Mouse (Mus musculus) embryonic facial prominence, embryonic 14.5 days (tissue): ENCODE measurements around the gene Prkag2. TPM values are rescaled to one million over a fixed set of nuclear protein-coding genes. Genes with fewer than 3 reads are reported as not detected.

Experiments
- ATAC-seq: fragments of 200-750 bp; cut with Nextera tagmentation; 2 replicates; pipeline ENCODE4 v1.8.0; 2017; ENCODE audit warnings: low read depth, moderate number of reproducible peaks, moderate TSS enrichment
- DNase-seq: peaks from one replicate; pipeline ENCODE4 v3.0.0-alpha.2; 2015; ENCODE audit warnings: low spot score
- H3K27ac ChIP-seq: fragments of 300-500 bp; sonication (generic); replicated peaks from 2 replicates; pipeline ENCODE4 v1.5.1; 2014; ENCODE audit warnings: low read depth, mild to moderate bottlenecking, low read length, moderate library complexity
- H3K27me3 ChIP-seq: fragments of 300-500 bp; sonication (generic); replicated peaks from 2 replicates; pipeline ENCODE4 v1.6.1; 2014; ENCODE audit warnings: low read length; ENCODE audit not compliant: control insufficient read depth, insufficient read depth
- H3K36me3 ChIP-seq: fragments of 300-500 bp; sonication (generic); 2 replicates; pipeline ENCODE4 v1.6.1; 2014; ENCODE audit warnings: low read length, mixed read lengths; ENCODE audit not compliant: control insufficient read depth, insufficient read depth
- H3K4me1 ChIP-seq: fragments of 300-500 bp; sonication (generic); 2 replicates; pipeline ENCODE4 v1.6.1; 2014; ENCODE audit warnings: antibody characterized with exemption, low read length; ENCODE audit not compliant: control insufficient read depth, insufficient read depth
- H3K4me2 ChIP-seq: fragments of 300-500 bp; sonication (generic); 2 replicates; pipeline ENCODE4 v1.6.1; 2014; ENCODE audit warnings: low read depth, mild to moderate bottlenecking, low read length, moderate library complexity, mixed read lengths
- H3K4me3 ChIP-seq: fragments of 300-500 bp; sonication (generic); 2 replicates; pipeline ENCODE4 v1.5.1; 2014; ENCODE audit warnings: low read depth, mild to moderate bottlenecking, low read length
- H3K9ac ChIP-seq: fragments of 300-500 bp; sonication (generic); 2 replicates; pipeline ENCODE4 v1.6.1; 2014; ENCODE audit warnings: low read depth, mild to moderate bottlenecking, low read length, moderate library complexity, mixed read lengths
- H3K9me3 ChIP-seq: fragments of 300-500 bp; sonication (generic); 2 replicates; pipeline ENCODE4 v1.6.1; 2016; ENCODE audit warnings: low read length; ENCODE audit not compliant: control insufficient read depth
- WGBS: fragments of 180-500 bp; shearing (Covaris S2); extraction: QIAGEN DNeasy Blood & Tissue Kit; methylation state at CpG from one replicate; pipeline ENCODE4 v1.1.7; 2014; 5-methylcytosine and 5-hydroxymethylcytosine counted together
- polyA plus RNA-seq: library from polyadenylated mRNA; unstranded; fragments of >200 nt; fragmentation: Nextera tagmentation; extraction: Ambion mirVana; gene quantifications from 2 replicates; pipeline ENCODE4 v1.2.1, GENCODE M21; 2014

Gene Prkag2
- polyA plus RNA-seq, 1 experiment from 2014 or later: 24.4 TPM

DNA sequence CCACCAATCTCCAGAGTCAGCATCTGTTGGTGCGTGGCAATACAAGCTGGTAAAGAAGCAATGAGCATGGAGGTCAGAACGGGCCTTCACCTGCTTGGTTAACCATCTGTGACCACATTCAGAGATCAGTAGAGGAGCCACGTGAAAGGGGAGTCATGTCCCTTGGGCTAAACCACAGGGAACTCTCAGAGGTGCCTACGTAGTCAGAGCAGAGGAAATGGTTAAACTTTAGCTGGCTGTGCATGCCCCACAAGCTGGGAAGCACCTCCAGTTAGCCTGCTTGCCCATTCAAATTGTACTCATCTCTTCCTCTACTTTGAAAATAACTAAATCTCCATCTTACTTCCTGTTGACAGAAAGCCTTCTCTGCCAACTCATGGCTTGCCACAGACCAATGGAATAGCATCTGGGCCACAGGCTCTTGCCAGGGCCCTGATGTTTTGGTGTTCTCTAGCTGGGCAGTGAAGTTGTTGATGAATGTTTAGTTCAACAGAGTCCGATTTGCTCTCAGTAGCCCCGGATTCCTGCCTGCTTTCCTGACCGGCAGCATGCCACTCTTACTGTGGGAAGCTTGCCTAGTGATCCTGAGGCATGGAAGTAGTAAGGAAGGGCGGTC lies 7.7 kb downstream of the Prkag2 start:
- DNase-seq: no peak
- no peak for ATAC-seq
- WGBS: 80% methylated on average over 8 of the region's 8 CpGs
- Histone ChIP-seq H3K36me3 (no peaks in the 10 kb centered on the region), H3K9ac (no peak overlapping the region), H3K4me2 (no peak overlapping the region), H3K27ac (no peak overlapping the region), H3K4me1 (peaks cover 7% of the 10 kb centered on the region; the same call in 1 of the 2 replicates), H3K27me3 (0 out of 2 replicates have a peak, but pooled peaks cover under 1% of the 10 kb centered on the region), H3K4me3 (no peak overlapping the region), H3K9me3 (no peaks in the 10 kb centered on the region)

DNA sequence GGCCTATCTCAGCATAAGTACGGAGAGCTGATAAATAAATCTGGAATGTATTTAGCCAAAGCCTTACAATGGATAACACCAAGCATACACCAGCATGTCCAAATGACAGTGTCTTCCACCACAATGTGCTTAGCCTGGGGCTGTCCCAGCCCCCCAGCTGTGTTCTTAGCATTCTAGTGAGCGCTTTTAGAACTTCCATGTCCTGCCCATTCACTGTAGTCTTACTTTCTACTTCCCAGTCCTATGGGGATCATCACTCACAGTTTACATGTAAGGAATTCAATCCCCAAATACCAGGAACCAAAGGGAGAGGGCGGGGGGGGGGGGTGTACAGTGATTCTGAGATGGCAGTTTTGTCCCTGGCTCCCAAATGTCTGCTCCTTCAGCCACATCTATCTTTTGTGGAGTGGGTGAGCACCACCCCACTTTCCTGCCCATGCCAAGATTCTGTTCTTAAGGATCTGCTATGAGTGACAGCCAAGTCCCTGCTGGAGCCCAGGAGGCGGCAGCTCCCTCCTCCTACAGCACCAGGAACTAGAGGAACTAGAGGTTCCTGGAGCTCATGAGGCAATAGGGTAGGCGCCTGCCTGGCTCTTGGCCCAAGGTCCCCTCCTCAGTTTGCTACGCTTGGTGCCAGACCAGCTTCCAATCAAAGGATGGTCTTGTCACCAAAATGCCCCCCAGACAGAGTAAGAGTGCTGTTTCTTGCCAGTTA lies 11.0 kb downstream of the Prkag2 start:
- no peak for ATAC-seq
- WGBS: 65% methylated on average over 6 of the region's 6 CpGs
- H3K9ac ChIP-seq: no peak overlapping the region
- H3K9me3 ChIP-seq: no peaks in the 10 kb centered on the region
- no peak overlapping the region for H3K27ac ChIP-seq
- no peak overlapping the region for H3K4me2 ChIP-seq
- H3K4me1 ChIP-seq: peaks cover 7% of the 10 kb centered on the region; the same call in 1 of the 2 replicates
- H3K4me3 ChIP-seq: no peak overlapping the region
- no peak for DNase-seq
- H3K36me3 ChIP-seq: no peaks in the 10 kb centered on the region
- no peaks in the 10 kb centered on the region for H3K27me3 ChIP-seq

DNA sequence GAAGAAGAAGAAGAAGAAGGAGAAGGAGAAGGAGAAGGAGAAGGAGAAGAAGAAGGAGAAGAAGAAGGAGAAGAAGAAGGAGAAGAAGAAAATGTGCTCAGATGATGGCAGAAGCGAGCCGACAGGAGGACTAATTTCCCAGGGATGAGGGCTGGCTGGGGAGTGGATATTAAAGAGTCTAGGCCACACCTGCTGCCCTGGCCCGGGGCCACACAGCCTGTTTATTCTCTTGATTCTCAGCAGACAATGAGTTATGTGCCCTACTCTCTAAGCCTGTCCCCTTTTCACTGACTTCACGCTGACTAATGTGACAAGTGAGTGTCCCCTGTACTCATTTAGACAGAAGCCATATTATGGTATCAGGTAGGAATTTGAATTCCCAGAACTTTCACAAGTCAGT lies 11.8 kb downstream of the Prkag2 start:
- Histone ChIP-seq H3K27me3 (no peaks in the 10 kb centered on the region), H3K4me3 (no peak overlapping the region), H3K36me3 (no peaks in the 10 kb centered on the region), H3K9ac (no peak overlapping the region), H3K27ac (no peak overlapping the region), H3K4me1 (peaks cover 7% of the 10 kb centered on the region; the same call in 1 of the 2 replicates), H3K9me3 (no peaks in the 10 kb centered on the region), H3K4me2 (no peak overlapping the region)
- DNase-seq: no peak
- no peak for ATAC-seq
- WGBS: 72% methylated on average over 4 of the region's 4 CpGs

DNA sequence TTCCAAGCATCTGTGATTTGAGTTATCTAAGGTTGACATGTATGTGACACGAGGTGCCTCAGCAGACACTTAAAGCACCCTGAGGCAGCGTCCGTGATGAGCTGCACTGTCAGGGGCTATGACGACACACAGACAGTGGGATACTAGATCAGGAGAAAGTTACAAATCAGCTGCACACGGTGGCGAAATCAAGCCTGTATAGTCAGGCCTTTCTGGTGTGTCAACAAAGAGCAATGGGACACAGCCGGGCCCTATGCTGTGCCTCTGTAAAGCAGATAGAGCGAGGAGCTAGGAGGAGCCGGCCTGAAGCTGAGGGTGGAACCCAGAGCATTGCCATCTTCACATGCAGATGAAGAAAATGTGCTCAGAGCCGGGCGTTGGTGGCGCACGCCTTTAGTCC lies 12.3 kb downstream of the Prkag2 start:
- Histone ChIP-seq H3K27me3 (no peaks in the 10 kb centered on the region), H3K9me3 (no peaks in the 10 kb centered on the region), H3K9ac (no peak overlapping the region), H3K36me3 (no peaks in the 10 kb centered on the region), H3K4me2 (no peak overlapping the region), H3K27ac (no peak overlapping the region), H3K4me1 (peaks cover 7% of the 10 kb centered on the region; the same call in 1 of the 2 replicates), H3K4me3 (no peak overlapping the region)
- ATAC-seq: no peak
- 77% methylated on average over 13 of the region's 13 CpGs for WGBS
- DNase-seq: no peak

DNA sequence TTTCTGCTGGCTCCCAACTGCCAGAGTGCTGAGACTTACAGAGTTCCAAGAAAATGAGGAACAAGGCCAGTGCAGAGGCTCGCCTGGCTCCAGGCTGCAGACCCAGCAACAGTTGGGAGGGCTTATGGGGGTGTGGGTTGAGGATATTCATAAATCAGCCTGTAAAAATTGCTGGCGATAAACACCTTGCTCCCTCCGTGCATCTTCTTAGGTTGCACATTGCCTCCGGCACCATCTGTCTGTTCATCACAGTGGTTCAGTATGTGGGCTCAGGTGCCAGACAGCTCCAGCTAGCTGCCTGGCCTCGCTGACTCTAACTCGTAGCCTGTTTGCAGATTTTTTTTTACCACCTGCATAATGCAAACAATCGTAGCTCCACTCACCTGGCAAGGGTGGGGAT lies 13.4 kb downstream of the Prkag2 start:
- Histone ChIP-seq H3K27ac (no peak overlapping the region), H3K4me2 (no peak overlapping the region), H3K4me3 (no peak overlapping the region), H3K9me3 (no peaks in the 10 kb centered on the region), H3K36me3 (no peaks in the 10 kb centered on the region), H3K27me3 (no peaks in the 10 kb centered on the region), H3K4me1 (peaks cover 7% of the 10 kb centered on the region; the same call in 1 of the 2 replicates), H3K9ac (no peak overlapping the region)
- DNase-seq (no peak), ATAC-seq (no peak)
- WGBS: 73% methylated on average over 7 of the region's 7 CpGs

DNA sequence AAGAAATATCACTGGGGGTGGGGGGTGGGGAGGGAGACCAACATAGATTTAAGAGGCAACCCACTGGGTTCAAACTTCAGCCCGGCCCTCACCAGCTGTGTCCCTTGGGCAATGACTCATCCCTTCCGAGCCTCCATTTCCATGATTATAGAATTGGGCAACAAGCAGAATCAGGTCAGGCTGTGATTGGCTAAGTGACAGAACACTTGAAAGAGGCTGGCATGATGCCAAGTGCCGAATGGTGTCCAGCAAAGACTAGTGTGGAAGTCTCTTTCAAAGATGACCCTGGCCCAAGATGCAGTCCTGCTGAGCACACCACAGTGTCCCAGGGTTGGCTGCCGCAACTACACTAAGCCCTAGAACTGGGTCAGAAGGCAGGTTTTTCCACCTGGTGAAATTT lies 14.2 kb downstream of the Prkag2 start:
- Histone ChIP-seq H3K4me3 (no peak overlapping the region), H3K9me3 (no peaks in the 10 kb centered on the region), H3K27me3 (no peaks in the 10 kb centered on the region), H3K27ac (no peak overlapping the region), H3K4me2 (no peak overlapping the region), H3K9ac (no peak overlapping the region), H3K36me3 (no peaks in the 10 kb centered on the region), H3K4me1 (peaks cover 7% of the 10 kb centered on the region; the same call in 1 of the 2 replicates)
- DNase-seq (peak; percentile 29), ATAC-seq (no peak)
- 56% methylated on average over 4 of the region's 4 CpGs for WGBS

DNA sequence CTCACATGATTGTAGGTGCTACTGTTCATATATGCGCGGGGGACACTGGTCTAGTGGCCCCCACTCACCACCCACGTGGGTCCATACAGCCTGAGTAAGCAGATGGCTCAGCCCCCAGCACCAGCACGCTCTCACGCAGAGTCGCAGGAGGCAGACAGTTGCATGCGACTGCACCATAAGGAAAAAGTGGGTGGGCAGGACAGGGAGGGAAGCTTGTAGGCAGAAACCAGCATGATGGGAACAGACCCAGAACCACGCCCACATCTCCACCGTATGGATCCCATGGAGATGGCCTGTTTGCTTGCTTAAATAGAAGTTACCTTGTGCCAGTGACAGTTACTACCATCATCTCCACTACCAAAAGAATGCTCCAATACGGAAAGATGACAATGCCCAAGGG lies 15.3 kb downstream of the Prkag2 start:
- no peak overlapping the region for H3K27ac ChIP-seq
- H3K9me3 ChIP-seq: no peaks in the 10 kb centered on the region
- DNase-seq (no peak), ATAC-seq (no peak)
- WGBS: 90% methylated on average over 9 of the region's 10 CpGs
- no peaks in the 10 kb centered on the region for H3K27me3 ChIP-seq
- no peak overlapping the region for H3K4me2 ChIP-seq
- H3K4me1 ChIP-seq: peaks cover 7% of the 10 kb centered on the region; the same call in 1 of the 2 replicates
- no peaks in the 10 kb centered on the region for H3K36me3 ChIP-seq
- no peak overlapping the region for H3K4me3 ChIP-seq
- no peak overlapping the region for H3K9ac ChIP-seq

DNA sequence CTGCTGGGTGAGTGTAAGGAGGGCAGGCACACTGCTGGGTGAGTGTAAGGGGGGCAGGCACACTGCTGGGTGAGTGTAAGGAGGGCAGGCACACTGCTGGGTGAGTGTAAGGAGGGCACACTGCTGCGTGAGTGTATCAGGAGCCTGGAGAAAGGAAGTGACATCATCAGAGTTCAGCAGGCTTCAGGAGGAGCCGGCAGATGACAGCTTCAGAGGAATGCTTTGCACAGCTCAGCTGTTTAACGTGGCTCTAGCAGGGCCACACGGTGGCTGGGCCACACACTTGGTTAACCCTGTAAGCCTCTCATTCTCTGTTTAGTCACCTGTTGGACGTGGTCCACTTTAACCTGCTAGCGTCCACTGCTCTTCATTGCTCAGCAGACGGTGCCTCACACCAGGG lies 16.6 kb downstream of the Prkag2 start:
- Histone ChIP-seq H3K9me3 (no peaks in the 10 kb centered on the region), H3K4me2 (no peak overlapping the region), H3K9ac (no peak overlapping the region), H3K27me3 (no peaks in the 10 kb centered on the region), H3K27ac (no peak overlapping the region), H3K4me1 (no peaks in the 10 kb centered on the region), H3K36me3 (no peaks in the 10 kb centered on the region), H3K4me3 (no peak overlapping the region)
- 34% methylated on average over 7 of the region's 7 CpGs for WGBS
- DNase-seq: no peak
- no peak for ATAC-seq

DNA sequence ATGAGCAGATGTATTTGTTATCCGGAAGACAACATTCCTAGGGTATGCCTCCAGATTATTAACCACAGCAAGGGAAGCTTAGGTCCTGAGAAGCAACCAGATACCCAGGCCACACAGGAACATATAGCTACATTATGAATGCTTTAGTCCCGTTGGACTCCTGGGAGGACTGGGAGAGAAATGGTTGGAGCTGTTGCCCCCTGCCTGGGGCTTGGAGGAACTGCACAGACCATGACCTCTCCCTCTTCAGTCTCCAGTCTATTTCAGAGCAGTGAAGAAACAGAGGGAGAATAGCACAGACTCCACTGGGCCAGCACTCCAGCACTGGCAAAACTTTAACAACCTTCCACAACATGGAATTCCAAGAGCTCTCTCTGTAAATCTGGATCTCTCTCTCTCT lies 17.9 kb downstream of the Prkag2 start:
- ATAC-seq: peak; percentile 75
- Histone ChIP-seq H3K36me3 (no peaks in the 10 kb centered on the region), H3K9ac (no peak overlapping the region), H3K27me3 (no peaks in the 10 kb centered on the region), H3K27ac (no peak overlapping the region), H3K4me2 (no peak overlapping the region), H3K4me3 (no peak overlapping the region), H3K4me1 (no peaks in the 10 kb centered on the region), H3K9me3 (no peaks in the 10 kb centered on the region)
- WGBS: 34% methylated on average over 2 of the region's 2 CpGs
- peak; percentile 50 for DNase-seq
